Mouse (Mus musculus) lung, postnatal 0 days (tissue): ENCODE results near the gene Coro2b. TPM values are rescaled to one million over a fixed set of nuclear protein-coding genes. Genes with fewer than 3 reads are reported as not detected.

Experiments used
- ATAC-seq: fragments of 200-750 bp; cut with Nextera tagmentation; 2 replicates; pipeline ENCODE4 v1.8.0; 2017; ENCODE audit warnings: moderate library complexity
- DNase-seq: peaks from one replicate; pipeline ENCODE4 v3.0.0-alpha.2; 2016; ENCODE audit warnings: low spot score
- H3K27ac ChIP-seq: fragments of 300-500 bp; sonication (generic); 2 replicates; pipeline ENCODE4 v1.5.1; 2014; ENCODE audit warnings: antibody characterized with exemption, mild to moderate bottlenecking, low read length, mixed read lengths
- H3K27me3 ChIP-seq: fragments of 300-500 bp; sonication (generic); replicated peaks from 2 replicates; pipeline ENCODE4 v1.6.1; 2014; ENCODE audit warnings: low read length, mixed read lengths; ENCODE audit not compliant: insufficient read depth
- H3K36me3 ChIP-seq: fragments of 300-500 bp; sonication (generic); 2 replicates; pipeline ENCODE4 v1.6.1; 2014; ENCODE audit warnings: low read length, mixed read lengths; ENCODE audit not compliant: insufficient read depth
- H3K4me1 ChIP-seq: fragments of 300-500 bp; sonication (generic); 2 replicates; pipeline ENCODE4 v1.6.1; 2014; ENCODE audit warnings: antibody characterized with exemption, low read depth, low read length, mixed read lengths; ENCODE audit not compliant: insufficient read depth
- H3K4me2 ChIP-seq: fragments of 300-500 bp; sonication (generic); replicated peaks from 2 replicates; pipeline ENCODE4 v1.6.1; 2014; ENCODE audit warnings: low read depth, mild to moderate bottlenecking, low read length, moderate library complexity, mixed read lengths
- H3K4me3 ChIP-seq: fragments of 300-500 bp; sonication (generic); 2 replicates; pipeline ENCODE4 v1.5.1; 2014; ENCODE audit warnings: low read depth, low read length
- H3K9ac ChIP-seq: fragments of 300-500 bp; sonication (generic); replicated peaks from 2 replicates; pipeline ENCODE4 v1.6.1; 2014; ENCODE audit warnings: low read depth, mild to moderate bottlenecking
- H3K9me3 ChIP-seq: fragments of 300-500 bp; sonication (generic); 2 replicates; pipeline ENCODE4 v1.6.1; 2016; ENCODE audit warnings: low read length, mixed read lengths
- CTCF ChIP-seq: IDR thresholded peaks from 2 replicates; pipeline ENCODE4 v1.5.1; 2016; ENCODE audit warnings: antibody characterized with exemption, mild to moderate bottlenecking
- EP300 ChIP-seq: IDR thresholded peaks from 2 replicates; pipeline ENCODE4 v1.6.1; 2016; ENCODE audit warnings: antibody characterized with exemption, mild to moderate bottlenecking, control low read depth
- WGBS: fragments of 180-500 bp; shearing (Covaris S2); extraction: QIAGEN DNeasy Blood & Tissue Kit; methylation state at CpG from one replicate; pipeline ENCODE4 v1.1.7; 2014; 5-methylcytosine and 5-hydroxymethylcytosine counted together
- polyA plus RNA-seq: library from polyadenylated mRNA; unstranded; fragments of >200 nt; fragmentation: Nextera tagmentation; extraction: Ambion mirVana; gene quantifications from 2 replicates; pipeline ENCODE4 v1.2.1, GENCODE M21; 2015

Gene Coro2b
- polyA plus RNA-seq, 1 experiment from 2014 or later = 15.8 TPM

GRCm38 (mm10) chr9:62425265-62425664 is 111.6 kb downstream of the Coro2b start:
- WGBS = 29% methylated on average over 5 of the region's 5 CpGs
- peak; percentile 52 for ATAC-seq
- peaks cover 7% of the 10 kb centered on the region; the same call in 1 of the 2 replicates for H3K4me1 ChIP-seq
- no peak overlapping the region for H3K4me2 ChIP-seq
- H3K9me3 ChIP-seq = no peaks in the 10 kb centered on the region
- DNase-seq = peak; percentile 69
- TF ChIP-seq EP300 (peak; percentile 38; the same call in 1 of the 2 replicates), CTCF (no peak)
- H3K4me3 ChIP-seq = no peak overlapping the region
- no peak overlapping the region for H3K9ac ChIP-seq
- peak overlapping the region; percentile 62 for H3K27ac ChIP-seq
- H3K36me3 ChIP-seq = peaks cover 7% of the 10 kb centered on the region; the same call in 1 of the 2 replicates
- no peaks in the 10 kb centered on the region for H3K27me3 ChIP-seq

- Histone ChIP-seq H3K4me3 (no peak overlapping the region), H3K4me1 (peaks cover 7% of the 10 kb centered on the region; the same call in 1 of the 2 replicates), H3K36me3 (peaks cover 7% of the 10 kb centered on the region; the same call in 1 of the 2 replicates), H3K27me3 (no peaks in the 10 kb centered on the region), H3K4me2 (no peak overlapping the region), H3K27ac (no peak overlapping the region), H3K9ac (no peak overlapping the region), H3K9me3 (no peaks in the 10 kb centered on the region)
- no peak for TF ChIP-seq CTCF
- no peak for TF ChIP-seq EP300
- 96% methylated on average over 10 of the region's 10 CpGs for WGBS
- DNase-seq (no peak), ATAC-seq (no peak)
Measured at GRCm38 (mm10) chr9:62423871-62424270, 113.0 kb downstream of the Coro2b start.

GRCm38 (mm10) chr9:62422926-62423325 is 113.9 kb downstream of the Coro2b start:
- no peak for TF ChIP-seq EP300
- TF ChIP-seq CTCF = peak; percentile 25; the same call in 1 of the 2 replicates
- ATAC-seq = no peak

GRCm38 (mm10) chr9:62421911-62422310 is 114.9 kb downstream of the Coro2b start:
- TF ChIP-seq CTCF (no peak), EP300 (no peak)
- Histone ChIP-seq H3K9me3 (no peaks in the 10 kb centered on the region), H3K4me3 (no peak overlapping the region), H3K36me3 (0 out of 2 replicates have a peak, but pooled peaks cover 7% of the 10 kb centered on the region), H3K27me3 (no peaks in the 10 kb centered on the region), H3K4me2 (peak overlapping the region; percentile 50; the same call in 1 of the 2 replicates), H3K9ac (no peak overlapping the region), H3K27ac (no peak overlapping the region), H3K4me1 (peaks cover 7% of the 10 kb centered on the region; the same call in 1 of the 2 replicates)
- 98% methylated on average over 6 of the region's 6 CpGs for WGBS
- DNase-seq (no peak), ATAC-seq (no peak)

More at GRCm38 (mm10) chr9:62422926-62423325, 113.9 kb downstream of the Coro2b start:
- Histone ChIP-seq H3K27ac (peak overlapping the region; percentile 3; the same call in 1 of the 2 replicates), H3K9me3 (no peaks in the 10 kb centered on the region), H3K4me2 (no peak overlapping the region), H3K4me3 (no peak overlapping the region), H3K36me3 (0 out of 2 replicates have a peak, but pooled peaks cover 7% of the 10 kb centered on the region), H3K27me3 (no peaks in the 10 kb centered on the region), H3K9ac (no peak overlapping the region), H3K4me1 (peaks cover 7% of the 10 kb centered on the region; the same call in 1 of the 2 replicates)
- 51% methylated on average over 10 of the region's 10 CpGs for WGBS
- DNase-seq = peak; percentile 23

- TF ChIP-seq EP300 (no peak), CTCF (no peak)
- Histone ChIP-seq H3K4me2 (peak overlapping the region; percentile 50), H3K27me3 (no peaks in the 10 kb centered on the region), H3K9me3 (no peaks in the 10 kb centered on the region), H3K9ac (peak overlapping the region; percentile 34), H3K36me3 (0 out of 2 replicates have a peak, but pooled peaks cover 7% of the 10 kb centered on the region), H3K27ac (peak overlapping the region; percentile 77), H3K4me3 (peak overlapping the region; percentile 27), H3K4me1 (peaks cover 7% of the 10 kb centered on the region; the same call in 1 of the 2 replicates)
- DNase-seq = peak; percentile 94
- ATAC-seq = peak; percentile 89
- 4% methylated on average over 13 of the region's 13 CpGs for WGBS
Measured at GRCm38 (mm10) chr9:62421027-62421426, 115.8 kb downstream of the Coro2b start.

GRCm38 (mm10) chr9:62420261-62420917 is 116.5 kb downstream of the Coro2b start:
- TF ChIP-seq EP300 (no peak), CTCF (no peak)
- H3K27ac ChIP-seq = peak overlapping the region; percentile 77
- no peak overlapping the region for H3K4me3 ChIP-seq
- 70% methylated on average over 9 of the region's 10 CpGs for WGBS
- no peaks in the 10 kb centered on the region for H3K27me3 ChIP-seq
- no peaks in the 10 kb centered on the region for H3K9me3 ChIP-seq
- peaks cover 7% of the 10 kb centered on the region; the same call in 1 of the 2 replicates for H3K4me1 ChIP-seq
- DNase-seq (peak; percentile 22), ATAC-seq (peak; percentile 14)
- peak overlapping the region; percentile 50; the same call in 1 of the 2 replicates for H3K4me2 ChIP-seq
- H3K9ac ChIP-seq = no peak overlapping the region
- 0 out of 2 replicates have a peak, but pooled peaks cover 7% of the 10 kb centered on the region for H3K36me3 ChIP-seq
